Mouse (Mus musculus) c-Kit-positive CD71-negative TER-119-negative erythroid progenitor cells, embryonic 14.5 days (primary cell): ENCODE results near the gene Cd93.

Experiments used
- DNase-seq: peaks from one replicate; pipeline ENCODE4 v3.0.0-alpha.2; 2013; ENCODE audit warnings: low read depth

The Cd93 gene

DNA sequence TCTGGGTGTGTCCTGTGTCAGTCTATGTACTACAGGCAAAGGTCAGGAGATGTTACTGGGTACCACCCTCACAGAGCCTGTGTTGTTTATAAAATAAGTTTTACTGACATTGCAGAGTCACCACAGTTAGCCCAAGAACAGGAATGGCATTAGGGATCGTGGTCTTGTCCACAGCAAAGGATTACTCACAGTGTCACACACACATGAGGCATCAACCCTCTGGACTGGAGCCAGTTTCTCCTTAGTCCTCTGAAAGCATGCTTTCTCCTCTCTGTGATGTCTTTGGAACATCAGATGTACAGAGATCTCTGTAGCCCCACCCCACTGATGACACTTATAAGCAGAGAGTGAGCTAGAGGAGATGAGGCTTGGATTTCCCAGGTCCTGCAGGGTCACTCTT lies 41.1 kb downstream of the Cd93 start:
- DNase-seq = no peak

DNA sequence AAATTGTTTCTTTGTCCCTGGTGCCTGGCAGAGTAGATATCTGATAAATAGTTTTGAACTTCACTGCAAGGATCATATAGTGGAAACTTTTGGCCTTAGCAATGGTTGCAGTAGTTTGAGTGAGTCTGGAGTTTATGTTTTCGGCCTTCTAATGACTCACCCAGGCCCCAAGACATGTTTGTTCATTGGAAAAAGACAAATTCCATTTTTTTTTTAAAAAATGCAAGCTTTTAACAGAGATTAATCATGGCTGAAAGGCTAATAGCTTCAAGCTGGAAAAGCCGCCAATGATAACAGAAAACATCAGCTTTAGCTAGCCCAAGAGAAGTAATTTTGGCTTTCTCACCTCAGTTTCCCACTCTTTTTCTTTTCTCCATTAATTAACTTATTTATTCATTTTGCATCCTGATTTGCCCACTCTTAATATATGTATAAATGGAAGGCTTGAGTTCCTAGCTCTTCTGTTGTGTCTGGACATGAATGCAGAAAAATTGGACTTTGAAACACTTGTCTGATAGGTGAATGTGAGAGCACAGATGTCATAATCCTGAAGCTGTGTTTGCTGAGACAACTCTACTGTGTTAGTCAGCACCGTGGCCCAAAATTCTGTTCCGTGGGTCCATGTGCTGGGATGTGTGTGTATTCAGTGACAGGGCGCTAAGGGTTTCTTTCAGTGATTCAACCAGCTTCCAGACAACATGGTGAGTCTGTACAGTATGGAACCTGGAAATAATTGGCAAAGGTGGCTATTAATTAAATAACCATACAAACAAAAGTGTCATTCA lies 44.3 kb downstream of the Cd93 start:
- no peak for DNase-seq

DNA sequence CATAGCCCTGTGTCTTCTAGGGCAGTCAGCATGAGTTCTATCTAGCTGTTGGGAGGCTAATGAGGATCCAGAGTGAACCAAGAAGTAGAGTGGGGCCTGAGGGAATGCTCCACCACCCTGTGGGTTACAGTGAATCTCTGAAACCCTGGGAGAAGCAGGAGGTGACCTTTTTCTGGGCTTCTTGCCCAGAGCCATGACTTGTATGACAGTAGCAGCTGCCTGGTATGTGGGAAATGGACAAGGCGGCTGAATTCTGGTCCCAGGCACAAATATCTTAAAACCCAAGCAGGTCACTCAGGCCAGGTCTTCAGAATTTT lies 45.6 kb downstream of the Cd93 start:
- no peak for DNase-seq

DNA sequence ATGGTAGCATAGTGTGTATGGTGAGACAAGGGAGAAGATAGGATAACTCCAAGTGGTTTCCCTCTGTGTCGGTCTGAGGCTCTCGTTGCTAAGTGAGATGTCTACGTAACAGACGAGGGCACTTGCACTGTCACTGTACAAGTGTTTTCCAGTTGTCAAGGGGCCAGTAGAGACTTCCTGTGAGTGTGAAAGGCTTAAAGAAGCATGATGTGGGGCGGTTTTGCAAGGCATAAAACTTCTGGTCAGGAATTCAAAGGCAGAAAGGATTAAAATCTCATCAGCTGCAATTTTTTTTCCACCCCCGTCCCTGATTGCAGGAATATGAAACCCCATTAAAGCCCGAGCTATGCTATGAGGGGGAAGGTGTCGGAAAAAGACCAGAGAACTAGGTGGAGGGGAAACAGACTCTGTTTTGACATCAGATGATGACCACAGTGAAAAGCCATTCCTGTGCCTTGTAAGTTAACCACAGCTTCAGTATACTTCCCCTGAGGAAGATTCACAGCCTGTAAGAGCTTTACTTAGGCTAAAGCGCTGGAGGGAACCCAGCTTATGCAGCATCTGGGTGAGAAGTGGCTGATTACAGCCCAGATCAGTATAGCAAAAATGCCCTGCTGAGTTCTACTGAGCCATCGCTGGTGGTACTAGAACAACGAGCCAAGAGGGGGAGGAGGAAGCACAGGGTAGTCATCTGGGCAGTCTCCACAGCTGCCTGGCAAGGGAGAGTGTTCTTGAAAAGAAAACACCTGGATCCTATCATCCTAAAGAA lies 46.2 kb downstream of the Cd93 start:
- no peak for DNase-seq

DNA sequence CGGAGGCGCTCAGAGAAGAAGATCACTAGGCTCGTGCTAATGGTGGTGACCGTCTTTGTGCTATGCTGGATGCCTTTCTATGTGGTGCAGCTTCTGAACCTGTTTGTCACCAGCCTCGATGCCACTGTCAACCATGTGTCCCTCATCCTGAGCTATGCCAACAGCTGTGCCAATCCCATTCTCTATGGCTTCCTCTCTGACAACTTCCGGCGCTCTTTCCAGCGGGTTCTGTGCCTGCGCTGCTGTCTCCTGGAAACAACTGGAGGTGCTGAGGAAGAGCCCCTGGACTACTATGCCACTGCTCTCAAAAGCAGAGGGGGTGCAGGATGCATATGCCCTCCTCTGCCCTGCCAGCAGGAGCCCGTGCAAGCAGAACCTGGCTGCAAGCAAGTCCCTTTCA lies 47.2 kb downstream of the Cd93 start:
- DNase-seq = no peak

DNA sequence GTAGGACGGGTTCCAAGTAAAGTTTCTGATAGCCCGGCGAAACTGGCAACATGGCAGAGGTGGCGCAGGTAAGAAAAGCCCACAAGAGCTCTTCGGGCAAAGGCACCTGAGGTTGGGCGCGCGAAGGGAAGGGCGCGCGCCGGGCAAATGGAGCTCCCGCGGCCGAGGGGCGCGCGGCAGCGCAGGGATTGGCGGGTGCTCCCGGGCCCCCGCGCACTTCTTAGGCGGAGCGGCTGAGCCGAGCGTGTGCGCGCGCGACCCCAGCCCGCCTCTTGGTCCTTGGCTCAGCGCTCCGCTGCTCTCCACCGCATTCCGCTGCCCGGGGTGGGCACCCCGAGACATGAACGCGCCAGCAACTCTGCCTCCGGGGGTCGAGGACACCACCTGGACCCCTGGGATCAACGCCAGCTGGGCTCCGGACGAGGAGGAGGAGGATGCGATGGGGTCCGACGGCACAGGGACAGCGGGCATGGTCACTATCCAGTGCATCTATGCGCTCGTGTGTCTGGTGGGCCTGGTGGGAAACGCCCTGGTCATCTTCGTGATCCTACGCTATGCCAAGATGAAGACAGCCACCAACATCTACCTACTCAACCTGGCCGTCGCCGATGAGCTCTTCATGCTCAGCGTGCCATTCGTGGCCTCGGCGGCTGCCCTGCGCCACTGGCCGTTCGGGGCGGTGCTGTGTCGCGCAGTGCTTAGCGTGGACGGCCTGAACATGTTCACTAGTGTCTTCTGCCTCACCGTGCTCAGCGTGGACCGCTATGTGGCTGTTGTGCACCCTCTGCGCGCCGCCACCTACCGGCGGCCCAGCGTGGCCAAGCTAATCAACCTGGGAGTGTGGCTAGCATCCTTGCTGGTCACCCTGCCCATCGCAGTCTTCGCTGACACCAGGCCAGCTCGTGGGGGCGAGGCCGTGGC lies 48.0 kb downstream of the Cd93 start, which contains the start of gene Sstr4:
Sstr4 (plus strand) TSS at position 214 of the 921 bp plus-strand sequence.
- no peak for DNase-seq

DNA sequence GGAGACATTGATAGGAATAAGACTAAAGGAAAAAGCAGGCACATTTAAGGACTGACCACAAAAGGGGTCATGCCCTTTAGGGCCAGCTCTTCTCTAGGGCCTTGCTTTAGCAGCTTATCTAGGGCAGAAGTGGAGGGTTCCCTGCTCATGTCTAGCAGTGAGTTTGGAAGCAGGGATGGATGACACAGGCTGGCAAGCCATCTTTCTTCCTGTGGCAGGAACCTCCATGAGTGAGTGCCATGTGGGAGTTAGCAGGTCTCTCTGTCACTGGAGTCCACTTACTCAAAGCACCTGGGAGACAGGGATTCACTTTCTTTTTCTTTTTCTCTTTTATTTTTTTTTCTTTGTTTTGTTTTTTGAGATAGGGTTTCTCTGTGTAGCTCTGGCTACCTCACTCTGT lies 49.5 kb downstream of the Cd93 start:
- DNase-seq = no peak

DNA sequence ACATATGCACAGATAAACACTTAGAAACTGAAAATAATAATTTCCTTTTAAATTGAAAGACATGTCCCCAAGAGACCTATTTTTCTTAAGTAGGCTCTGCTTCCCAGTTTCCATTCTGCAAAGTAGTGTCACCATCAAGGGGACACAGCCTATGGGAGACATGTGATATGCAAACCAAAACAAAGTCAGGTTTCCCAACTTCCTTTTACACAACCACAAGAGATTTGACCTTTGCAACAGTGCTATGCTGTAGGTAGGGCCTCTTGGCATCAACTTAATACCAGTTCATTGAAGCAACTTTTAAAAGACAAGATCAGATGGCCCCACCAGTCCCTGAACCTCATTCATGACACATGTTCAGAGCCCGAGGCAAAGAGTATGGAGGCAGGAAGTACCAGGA lies 50.2 kb downstream of the Cd93 start:
- DNase-seq = no peak

DNA sequence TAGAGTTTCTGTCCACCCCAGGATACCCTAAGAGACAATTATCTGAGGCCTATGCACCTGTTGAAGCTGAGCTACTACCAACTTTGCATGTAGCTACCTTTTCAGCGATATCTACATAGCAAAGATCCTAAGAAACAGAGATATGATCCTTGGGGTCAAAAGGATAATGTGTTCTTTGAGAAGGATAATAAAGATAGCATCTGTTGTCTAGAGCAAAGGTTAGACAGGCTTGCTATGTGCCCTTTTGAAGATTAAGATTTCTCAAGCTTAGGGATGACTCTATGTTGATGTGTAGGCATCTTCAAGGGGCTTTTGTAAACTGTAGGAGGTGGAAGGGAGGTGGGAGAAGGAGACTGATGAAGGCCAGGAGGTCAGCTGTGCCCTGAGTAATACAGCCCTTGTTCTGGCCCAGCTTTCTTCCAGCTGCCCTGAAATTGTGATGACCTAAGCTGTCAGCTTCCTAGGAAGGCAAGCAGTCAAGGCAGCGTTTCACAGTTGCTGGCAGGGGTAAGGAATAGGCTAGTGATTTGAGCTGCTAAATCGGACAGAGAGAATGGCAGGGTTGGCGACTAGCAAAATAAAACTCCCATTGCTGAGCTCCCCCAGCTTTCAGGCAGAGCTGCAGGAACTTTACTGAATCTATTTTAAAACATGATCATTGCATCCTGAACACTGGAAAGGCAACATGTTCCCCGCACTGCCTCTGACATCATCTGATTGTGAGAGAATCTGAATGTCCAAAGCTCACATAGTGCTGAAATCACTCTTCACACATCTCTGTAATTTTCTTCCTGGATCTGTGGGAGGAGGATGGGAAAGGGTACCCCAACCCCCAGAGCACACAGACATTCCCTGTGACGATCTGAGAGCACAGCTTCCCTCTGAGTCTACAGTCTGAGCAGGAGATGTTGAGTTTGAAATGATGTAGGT lies 55.4 kb downstream of the Cd93 start:
- DNase-seq = no peak

DNA sequence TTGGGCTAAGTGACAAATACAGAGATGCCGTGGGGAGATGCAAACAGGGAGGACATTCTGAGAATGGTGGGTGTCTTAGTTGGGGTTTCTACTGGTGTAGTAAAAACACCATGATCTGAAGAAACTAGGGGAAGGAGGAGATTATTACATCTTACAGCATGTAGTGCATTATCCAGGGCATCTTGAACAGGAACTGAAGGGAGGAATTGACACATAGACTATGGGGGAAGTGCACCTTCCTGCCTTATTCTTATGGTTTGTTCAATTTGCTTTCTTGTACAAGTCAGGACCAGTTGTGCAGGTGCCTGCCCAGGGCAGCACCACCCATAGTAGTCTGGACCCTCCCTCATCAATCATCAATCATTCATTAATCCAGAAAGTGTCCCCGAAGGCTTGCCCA lies 56.4 kb downstream of the Cd93 start:
- no peak for DNase-seq
